Mouse (Mus musculus): Measurements from ENCODE around the gene 4930516K23Rik. TPM values are rescaled to one million over a fixed set of nuclear protein-coding genes. Genes with fewer than 3 reads are reported as not detected.

Gene 4930516K23Rik
- not detected for polyA plus RNA-seq (2015; fragmentation: Illumina TruSeq; extraction: RNeasy Lipid Tissue Mini Kit (QIAGEN cat#74804); ENCODE audit: low read depth, low replicate concordance)

DNA sequence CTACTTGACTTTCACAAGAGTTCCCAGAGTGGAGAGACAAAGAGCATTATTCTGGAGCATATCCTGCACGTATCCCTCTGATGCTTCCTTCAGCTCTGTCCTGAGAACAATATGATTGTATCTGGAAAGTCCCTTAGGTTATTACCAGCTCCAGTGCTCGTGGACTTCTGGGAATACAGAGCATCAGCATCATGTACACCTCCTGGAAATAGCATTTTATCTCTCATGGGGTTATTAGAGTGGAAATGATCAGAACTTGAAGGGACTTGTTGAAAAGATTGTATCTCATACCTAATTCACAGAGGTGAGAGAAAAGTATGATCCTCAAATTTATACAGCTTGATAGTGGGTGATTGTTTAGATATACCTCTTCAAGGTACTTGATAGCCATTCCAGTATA lies at the start of gene 4930516K23Rik:
Gene 4930516K23Rik (minus strand): TSS at position 101 of the 400 bp plus-strand sequence.

DNA sequence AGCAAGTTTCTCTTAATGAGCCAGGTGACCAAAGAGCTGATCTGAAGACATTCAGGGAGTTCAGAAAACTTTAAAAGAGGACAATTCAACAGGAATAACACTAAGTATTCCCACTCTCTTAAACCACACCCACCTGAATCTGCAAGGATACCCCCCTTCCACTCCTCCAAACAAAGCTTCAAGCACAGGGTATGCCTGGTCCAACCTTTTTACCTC lies 43.4 kb upstream of the 4930516K23Rik start, which contains the start of gene Olfr646:
Gene Olfr646 (plus strand): TSS at position 117 of the 216 bp plus-strand sequence.

DNA sequence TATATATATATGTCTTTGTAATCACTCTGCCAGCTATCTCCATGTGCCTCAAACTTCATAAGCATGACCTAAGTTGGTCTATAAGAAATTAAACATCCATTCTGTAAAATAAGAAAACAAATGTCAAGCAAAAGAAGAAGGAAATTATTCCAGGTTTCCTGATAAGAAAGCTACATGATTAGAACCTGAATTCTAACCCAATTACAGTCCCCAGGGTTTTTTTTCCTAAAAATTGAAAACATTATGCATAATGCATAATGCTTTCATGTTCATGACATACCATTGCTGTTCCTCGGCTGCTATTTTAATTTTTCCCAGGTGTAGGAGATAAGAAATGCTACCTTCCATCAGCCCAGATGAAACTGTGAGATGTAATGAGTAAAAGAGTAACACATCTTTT lies 24.1 kb upstream of the 4930516K23Rik start, which contains the start of gene Olfr645:
Gene Olfr645 (minus strand): TSS at position 101 of the 400 bp plus-strand sequence.

DNA sequence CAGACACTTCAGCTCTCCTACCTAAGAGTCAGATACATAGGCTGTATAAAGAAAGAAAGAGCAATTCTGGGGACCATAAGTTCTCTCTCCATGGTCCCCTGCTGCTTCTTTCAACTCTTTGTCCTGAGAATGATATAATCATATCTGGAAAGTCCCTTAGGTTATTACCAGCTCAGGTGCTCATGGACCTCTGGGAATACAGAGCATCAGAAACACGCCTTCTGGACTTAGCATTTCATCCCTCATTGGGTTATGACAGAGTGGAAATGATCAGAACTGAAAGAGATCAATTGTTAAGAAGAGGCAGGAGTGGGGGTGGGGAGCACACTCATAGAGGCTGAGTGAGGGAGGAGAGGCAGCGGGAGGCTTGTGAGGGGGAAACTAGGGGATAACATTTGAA lies 10.5 kb upstream of the 4930516K23Rik start, which contains the start of gene Olfr644:
Gene Olfr644 (minus strand): TSS at position 101 of the 400 bp plus-strand sequence.

DNA sequence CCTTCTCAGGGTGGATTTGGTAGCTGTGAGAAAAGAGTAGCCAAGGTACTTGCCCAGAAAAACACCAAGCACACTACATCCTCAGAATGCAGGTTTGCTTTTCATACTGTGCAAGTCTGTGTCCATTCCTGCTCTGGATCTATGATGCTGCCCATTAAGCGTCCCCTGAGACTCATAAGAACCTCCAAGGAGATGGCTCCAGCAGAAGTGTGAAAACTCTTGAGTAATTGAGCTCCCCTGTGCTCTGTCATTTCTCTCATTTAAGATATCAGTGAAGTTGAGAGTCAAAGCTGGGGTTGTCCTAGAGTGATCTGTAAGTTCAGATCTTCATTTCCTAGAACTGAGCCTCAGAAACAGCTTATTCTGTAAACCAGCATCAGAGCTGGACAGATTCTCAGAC lies 8.7 kb downstream of the 4930516K23Rik start, which contains the start of gene Olfr642:
Gene Olfr642 (minus strand): TSS at position 101 of the 400 bp plus-strand sequence.

DNA sequence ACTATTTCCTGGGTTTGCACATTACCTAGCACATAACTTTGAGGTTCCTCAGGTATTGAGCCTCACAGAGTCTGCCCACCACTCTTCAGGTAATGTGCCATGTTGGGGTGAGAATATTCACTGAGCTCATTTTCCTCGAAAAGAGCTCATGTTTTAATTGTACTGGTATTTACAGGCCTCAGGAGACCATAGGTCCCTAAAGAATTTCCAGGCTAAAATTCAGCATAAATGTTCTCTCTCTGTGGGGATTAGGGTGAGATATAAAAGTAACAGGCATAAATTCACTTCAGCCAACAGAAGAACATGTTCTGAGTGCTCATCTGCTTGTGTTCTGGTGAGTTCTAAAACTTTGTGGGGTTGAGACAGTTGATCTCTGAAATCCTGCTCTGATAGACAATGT lies 26.1 kb downstream of the 4930516K23Rik start, which contains the start of gene Olfr641:
Gene Olfr641 (plus strand): TSS at position 301 of the 400 bp plus-strand sequence.

DNA sequence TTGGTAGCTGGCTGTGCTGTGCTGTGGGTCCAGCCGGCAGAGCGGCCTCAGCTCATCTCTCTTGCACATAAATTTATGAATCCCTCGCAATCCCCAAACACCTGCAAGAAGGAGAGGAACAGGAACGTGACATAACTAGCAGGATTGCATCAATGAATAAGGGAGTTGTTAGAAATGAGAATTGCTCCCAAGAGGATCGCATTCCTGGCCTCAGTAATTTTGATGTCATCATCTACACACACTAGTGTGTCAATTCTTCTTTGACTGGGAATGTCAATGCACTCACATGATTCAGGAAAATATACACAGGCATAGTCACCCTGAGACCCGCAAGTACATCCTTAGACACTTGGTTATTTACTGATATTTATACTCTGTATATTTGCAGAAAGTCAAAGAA lies 35.8 kb downstream of the 4930516K23Rik start, which contains the start of gene Olfr640:
Gene Olfr640 (minus strand): TSS at position 101 of the 400 bp plus-strand sequence.

DNA sequence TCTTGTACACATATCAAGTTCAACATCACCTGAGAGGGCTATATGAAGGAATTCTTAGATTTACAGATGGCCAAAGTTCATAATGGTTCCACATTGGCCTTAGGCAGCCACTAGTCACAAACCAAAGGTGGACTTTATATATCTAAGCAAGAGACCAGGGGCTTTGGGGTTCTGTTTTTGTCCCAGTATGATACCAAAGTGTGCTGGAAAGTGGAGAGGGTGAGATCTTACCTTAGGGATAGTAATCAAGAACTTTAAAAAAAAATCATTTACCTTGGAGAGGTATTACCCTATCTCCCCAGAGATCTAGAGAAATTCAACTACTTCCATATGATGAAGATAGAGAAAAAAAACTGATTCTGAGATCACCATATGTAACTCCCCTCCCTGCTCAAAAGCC lies 44.0 kb downstream of the 4930516K23Rik start, which contains the start of gene Olfr639:
Gene Olfr639 (minus strand): TSS at position 101 of the 400 bp plus-strand sequence.

Other genes starting within 250 kb of the 4930516K23Rik start
- gene Hbb-bt, start 247.4 kb downstream of the 4930516K23Rik start, polyA plus RNA-seq (2015; fragmentation: Illumina TruSeq; extraction: RNeasy Lipid Tissue Mini Kit (QIAGEN cat#74804); ENCODE audit: low read depth, low replicate concordance), result 154 TPM
- gene Hbb-bs, start 233.3 kb downstream of the 4930516K23Rik start, polyA plus RNA-seq (2015; fragmentation: Illumina TruSeq; extraction: RNeasy Lipid Tissue Mini Kit (QIAGEN cat#74804); ENCODE audit: low read depth, low replicate concordance), result 1,248 TPM
- gene Hbb-bh2, start 220.9 kb downstream of the 4930516K23Rik start, polyA plus RNA-seq (2015; fragmentation: Illumina TruSeq; extraction: RNeasy Lipid Tissue Mini Kit (QIAGEN cat#74804); ENCODE audit: low read depth, low replicate concordance), result not detected
- gene Hbb-bh1, start 218.3 kb downstream of the 4930516K23Rik start, polyA plus RNA-seq (2015; fragmentation: Illumina TruSeq; extraction: RNeasy Lipid Tissue Mini Kit (QIAGEN cat#74804); ENCODE audit: low read depth, low replicate concordance), result not detected
- gene Hbb-y, start 208.2 kb downstream of the 4930516K23Rik start, polyA plus RNA-seq (2015; fragmentation: Illumina TruSeq; extraction: RNeasy Lipid Tissue Mini Kit (QIAGEN cat#74804); ENCODE audit: low read depth, low replicate concordance), result not detected
- gene Olfr66, start 175.2 kb downstream of the 4930516K23Rik start, polyA plus RNA-seq (2015; fragmentation: Illumina TruSeq; extraction: RNeasy Lipid Tissue Mini Kit (QIAGEN cat#74804); ENCODE audit: low read depth, low replicate concordance), result not detected
- gene Olfr64, start 167.0 kb downstream of the 4930516K23Rik start, polyA plus RNA-seq (2015; fragmentation: Illumina TruSeq; extraction: RNeasy Lipid Tissue Mini Kit (QIAGEN cat#74804); ENCODE audit: low read depth, low replicate concordance), result not detected
- gene Olfr65, start 158.0 kb downstream of the 4930516K23Rik start, polyA plus RNA-seq (2015; fragmentation: Illumina TruSeq; extraction: RNeasy Lipid Tissue Mini Kit (QIAGEN cat#74804); ENCODE audit: low read depth, low replicate concordance), result not detected
- not detected for gene Olfr631, start 132.6 kb downstream of the 4930516K23Rik start, polyA plus RNA-seq (2015; fragmentation: Illumina TruSeq; extraction: RNeasy Lipid Tissue Mini Kit (QIAGEN cat#74804); ENCODE audit: low read depth, low replicate concordance)
- not detected for gene Olfr632, start 127.1 kb downstream of the 4930516K23Rik start, polyA plus RNA-seq (2015; fragmentation: Illumina TruSeq; extraction: RNeasy Lipid Tissue Mini Kit (QIAGEN cat#74804); ENCODE audit: low read depth, low replicate concordance)
- not detected for gene Olfr633, start 117.0 kb downstream of the 4930516K23Rik start, polyA plus RNA-seq (2015; fragmentation: Illumina TruSeq; extraction: RNeasy Lipid Tissue Mini Kit (QIAGEN cat#74804); ENCODE audit: low read depth, low replicate concordance)
- not detected for gene Olfr635, start 90.3 kb downstream of the 4930516K23Rik start, polyA plus RNA-seq (2015; fragmentation: Illumina TruSeq; extraction: RNeasy Lipid Tissue Mini Kit (QIAGEN cat#74804); ENCODE audit: low read depth, low replicate concordance)
- gene Olfr638, start 62.7 kb downstream of the 4930516K23Rik start, polyA plus RNA-seq (2015; fragmentation: Illumina TruSeq; extraction: RNeasy Lipid Tissue Mini Kit (QIAGEN cat#74804); ENCODE audit: low read depth, low replicate concordance), result not detected
- gene Olfr639, start 44.1 kb downstream of the 4930516K23Rik start, polyA plus RNA-seq (2015; fragmentation: Illumina TruSeq; extraction: RNeasy Lipid Tissue Mini Kit (QIAGEN cat#74804); ENCODE audit: low read depth, low replicate concordance), result not detected
- gene Olfr640, start 35.9 kb downstream of the 4930516K23Rik start, polyA plus RNA-seq (2015; fragmentation: Illumina TruSeq; extraction: RNeasy Lipid Tissue Mini Kit (QIAGEN cat#74804); ENCODE audit: low read depth, low replicate concordance), result not detected
- gene Olfr641, start 26.0 kb downstream of the 4930516K23Rik start, polyA plus RNA-seq (2015; fragmentation: Illumina TruSeq; extraction: RNeasy Lipid Tissue Mini Kit (QIAGEN cat#74804); ENCODE audit: low read depth, low replicate concordance), result not detected
- gene Olfr642, start 8.8 kb downstream of the 4930516K23Rik start, polyA plus RNA-seq (2015; fragmentation: Illumina TruSeq; extraction: RNeasy Lipid Tissue Mini Kit (QIAGEN cat#74804); ENCODE audit: low read depth, low replicate concordance), result not detected
- not detected for gene Olfr644, start 10.4 kb upstream of the 4930516K23Rik start, polyA plus RNA-seq (2015; fragmentation: Illumina TruSeq; extraction: RNeasy Lipid Tissue Mini Kit (QIAGEN cat#74804); ENCODE audit: low read depth, low replicate concordance)
- gene Olfr645, start 24.0 kb upstream of the 4930516K23Rik start, polyA plus RNA-seq (2015; fragmentation: Illumina TruSeq; extraction: RNeasy Lipid Tissue Mini Kit (QIAGEN cat#74804); ENCODE audit: low read depth, low replicate concordance), result not detected
- gene Olfr646, start 43.4 kb upstream of the 4930516K23Rik start, polyA plus RNA-seq (2015; fragmentation: Illumina TruSeq; extraction: RNeasy Lipid Tissue Mini Kit (QIAGEN cat#74804); ENCODE audit: low read depth, low replicate concordance), result not detected
- gene Ubqln5, start 68.4 kb upstream of the 4930516K23Rik start, polyA plus RNA-seq (2015; fragmentation: Illumina TruSeq; extraction: RNeasy Lipid Tissue Mini Kit (QIAGEN cat#74804); ENCODE audit: low read depth, low replicate concordance), result not detected
- gene Olfr643, start 76.0 kb upstream of the 4930516K23Rik start, polyA plus RNA-seq (2015; fragmentation: Illumina TruSeq; extraction: RNeasy Lipid Tissue Mini Kit (QIAGEN cat#74804); ENCODE audit: low read depth, low replicate concordance), result not detected
- not detected for gene Ubqln3, start 81.8 kb upstream of the 4930516K23Rik start, polyA plus RNA-seq (2015; fragmentation: Illumina TruSeq; extraction: RNeasy Lipid Tissue Mini Kit (QIAGEN cat#74804); ENCODE audit: low read depth, low replicate concordance)
- not detected for gene Ubqlnl, start 89.1 kb upstream of the 4930516K23Rik start, polyA plus RNA-seq (2015; fragmentation: Illumina TruSeq; extraction: RNeasy Lipid Tissue Mini Kit (QIAGEN cat#74804); ENCODE audit: low read depth, low replicate concordance)
- gene Olfm5, start 103.4 kb upstream of the 4930516K23Rik start, polyA plus RNA-seq (2015; fragmentation: Illumina TruSeq; extraction: RNeasy Lipid Tissue Mini Kit (QIAGEN cat#74804); ENCODE audit: low read depth, low replicate concordance), result 0.36 TPM
- gene Olfr648, start 121.9 kb upstream of the 4930516K23Rik start, polyA plus RNA-seq (2015; fragmentation: Illumina TruSeq; extraction: RNeasy Lipid Tissue Mini Kit (QIAGEN cat#74804); ENCODE audit: low read depth, low replicate concordance), result not detected
- not detected for gene Olfr649, start 134.5 kb upstream of the 4930516K23Rik start, polyA plus RNA-seq (2015; fragmentation: Illumina TruSeq; extraction: RNeasy Lipid Tissue Mini Kit (QIAGEN cat#74804); ENCODE audit: low read depth, low replicate concordance)
- gene Trim6, start 157.3 kb upstream of the 4930516K23Rik start, polyA plus RNA-seq (2015; fragmentation: Illumina TruSeq; extraction: RNeasy Lipid Tissue Mini Kit (QIAGEN cat#74804); ENCODE audit: low read depth, low replicate concordance), result 0.15 TPM
- 2.8 TPM for gene Trim34a, start 183.0 kb upstream of the 4930516K23Rik start, polyA plus RNA-seq (2015; fragmentation: Illumina TruSeq; extraction: RNeasy Lipid Tissue Mini Kit (QIAGEN cat#74804); ENCODE audit: low read depth, low replicate concordance)
- 0.40 TPM for gene Trim5, start 226.6 kb upstream of the 4930516K23Rik start, polyA plus RNA-seq (2015; fragmentation: Illumina TruSeq; extraction: RNeasy Lipid Tissue Mini Kit (QIAGEN cat#74804); ENCODE audit: low read depth, low replicate concordance)